Mouse (Mus musculus): Measurements from ENCODE around the gene Msx2. TPM values are rescaled to one million over a fixed set of nuclear protein-coding genes. Genes with fewer than 3 reads are reported as not detected.
A peak's percentile ranks its signal among the peaks of the same experiment; 100 is the strongest.

The Msx2 gene
- 0.38 and 0.47 TPM in 2 replicates for polyA plus RNA-seq (2012; rRNA removed)

DNA sequence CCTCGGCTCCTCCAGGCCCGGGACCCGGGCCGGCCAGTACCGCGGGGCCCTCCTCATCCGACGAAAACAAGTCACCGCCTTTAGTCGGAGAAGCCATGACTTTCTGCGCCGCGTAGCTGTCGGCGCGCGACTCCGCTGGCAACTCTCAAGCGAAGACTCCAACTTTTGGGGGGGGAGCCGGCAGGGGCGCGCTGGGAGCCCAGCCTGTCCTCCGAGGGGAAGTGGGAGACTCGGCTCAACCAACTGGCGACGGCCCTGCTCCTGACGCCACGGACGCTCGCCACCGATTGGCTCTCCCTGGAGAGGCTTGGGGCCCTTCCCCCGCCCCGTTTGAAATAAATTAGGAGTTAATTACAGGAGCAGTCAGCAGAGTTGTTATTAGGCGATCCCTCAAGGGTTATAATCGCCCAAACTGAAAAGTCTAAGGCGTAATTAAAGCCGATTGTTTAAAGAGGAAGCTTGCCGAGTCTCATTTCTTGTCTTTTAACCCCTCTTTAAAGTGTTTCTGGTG is at the start of gene Msx2:
Gene Msx2 (minus strand): TSS at position 461 of the 511 bp plus-strand sequence.
- 0 out of 2 replicates have a peak within 1 kb of the TSS, but pooled peaks have one; percentile 9 for H3K4me3 ChIP-seq (ENCODE audit: insufficient read depth, low read length)
- H3K27ac ChIP-seq (ENCODE audit: insufficient read depth, low read length) = no peak within 1 kb of the TSS
- no peak for TF ChIP-seq CTCF (IDR thresholded peaks at IDR 0.05; ENCODE audit: extremely low read depth, insufficient read depth, low read length)
- no peak for TF ChIP-seq POLR2A (IDR thresholded peaks at IDR 0.05; ENCODE audit: extremely low read depth, insufficient read depth, low read length)
- no peaks in the 10 kb centered on the region for H3K4me1 ChIP-seq (ENCODE audit: control insufficient read depth, insufficient read depth, low read length)

DNA sequence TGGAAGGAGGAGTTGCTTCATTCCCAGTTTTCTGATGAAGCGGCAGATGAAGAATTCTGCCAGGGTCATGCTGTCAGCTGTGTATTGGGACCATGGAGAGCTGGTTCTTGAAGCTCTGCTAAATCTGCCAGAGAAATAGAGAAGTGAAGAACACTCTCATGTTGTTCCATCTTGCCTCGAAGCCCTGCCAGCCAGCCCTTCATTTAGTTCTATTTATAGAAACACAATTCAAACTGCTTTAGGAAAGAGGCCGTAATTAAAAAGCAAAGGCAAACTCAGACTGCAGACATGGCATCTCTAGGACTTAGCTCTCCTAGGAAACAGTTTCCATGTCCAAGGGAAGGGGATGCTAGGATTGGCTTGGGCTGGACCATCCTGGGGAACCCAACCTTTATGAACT is 48.6 kb upstream of the Msx2 start:
- H3K27ac ChIP-seq (ENCODE audit: insufficient read depth, low read length) = no peak overlapping the region
- no peak overlapping the region for H3K4me3 ChIP-seq (ENCODE audit: insufficient read depth, low read length)

DNA sequence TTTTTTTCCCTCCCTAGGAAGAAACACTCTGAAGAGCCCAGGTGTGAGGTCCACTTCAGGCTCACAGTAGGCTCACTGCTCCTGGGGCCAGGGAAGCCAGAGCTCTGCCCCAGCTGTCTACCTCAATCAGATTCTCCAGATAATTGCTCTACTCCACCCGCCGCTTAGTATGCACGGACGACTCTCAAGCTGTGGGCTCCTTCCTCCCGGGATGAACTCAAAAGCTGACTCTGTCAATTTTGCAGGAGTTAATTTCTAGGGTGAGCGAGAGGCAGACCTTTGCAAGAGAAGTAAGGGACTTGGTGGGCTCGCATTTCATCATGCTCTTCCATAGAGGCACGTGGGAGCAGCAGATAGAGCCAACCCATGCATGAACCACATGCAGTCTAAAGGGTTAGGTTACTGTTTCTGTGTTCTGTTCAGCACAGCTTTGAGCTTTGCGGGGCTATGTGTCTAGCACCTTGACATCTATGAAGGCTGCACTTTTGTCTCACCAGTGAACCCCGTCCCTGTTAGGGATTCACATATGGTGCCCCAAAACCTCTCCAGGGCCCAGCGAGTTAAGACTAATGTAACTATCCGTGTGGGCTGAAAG is 47.6 kb upstream of the Msx2 start:
- no peak overlapping the region for H3K4me3 ChIP-seq (ENCODE audit: insufficient read depth, low read length)
- no peaks in the 10 kb centered on the region for H3K4me1 ChIP-seq (ENCODE audit: control insufficient read depth, insufficient read depth, low read length)
- H3K27ac ChIP-seq (ENCODE audit: insufficient read depth, low read length) = no peak overlapping the region
- TF ChIP-seq POLR2A (IDR thresholded peaks at IDR 0.05; ENCODE audit: extremely low read depth, insufficient read depth, low read length) (no peak), CTCF (IDR thresholded peaks at IDR 0.05; ENCODE audit: extremely low read depth, insufficient read depth, low read length) (no peak)

More for the DNA sequence above, 48.6 kb upstream of the Msx2 start:
- no peak for TF ChIP-seq CTCF (IDR thresholded peaks at IDR 0.05; ENCODE audit: extremely low read depth, insufficient read depth, low read length)
- TF ChIP-seq POLR2A (IDR thresholded peaks at IDR 0.05; ENCODE audit: extremely low read depth, insufficient read depth, low read length) = no peak
- H3K4me1 ChIP-seq (ENCODE audit: control insufficient read depth, insufficient read depth, low read length) = no peaks in the 10 kb centered on the region

DNA sequence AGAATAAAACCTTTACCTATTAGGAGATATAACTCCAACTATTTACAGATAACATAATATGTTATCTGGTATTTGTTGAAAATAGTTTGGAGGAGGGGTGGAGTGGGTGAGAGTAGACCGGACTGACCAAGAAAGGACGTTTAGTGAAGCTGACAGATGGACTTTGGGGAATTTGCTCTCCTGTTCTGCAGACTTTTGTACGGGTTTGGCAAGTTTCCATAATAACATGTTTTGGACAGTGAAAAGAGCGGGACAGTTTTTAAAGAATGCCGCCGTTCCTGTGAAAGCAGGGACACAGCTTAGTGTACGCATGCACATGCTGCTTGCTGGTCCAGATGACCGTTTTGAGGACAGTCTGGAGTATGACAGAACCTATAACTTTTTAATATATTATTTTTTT is 46.9 kb upstream of the Msx2 start:
- Histone ChIP-seq H3K27ac (ENCODE audit: insufficient read depth, low read length) (no peak overlapping the region), H3K4me3 (ENCODE audit: insufficient read depth, low read length) (no peak overlapping the region), H3K4me1 (ENCODE audit: control insufficient read depth, insufficient read depth, low read length) (no peaks in the 10 kb centered on the region)
- TF ChIP-seq POLR2A (IDR thresholded peaks at IDR 0.05; ENCODE audit: extremely low read depth, insufficient read depth, low read length) (no peak), CTCF (IDR thresholded peaks at IDR 0.05; ENCODE audit: extremely low read depth, insufficient read depth, low read length) (no peak)

DNA sequence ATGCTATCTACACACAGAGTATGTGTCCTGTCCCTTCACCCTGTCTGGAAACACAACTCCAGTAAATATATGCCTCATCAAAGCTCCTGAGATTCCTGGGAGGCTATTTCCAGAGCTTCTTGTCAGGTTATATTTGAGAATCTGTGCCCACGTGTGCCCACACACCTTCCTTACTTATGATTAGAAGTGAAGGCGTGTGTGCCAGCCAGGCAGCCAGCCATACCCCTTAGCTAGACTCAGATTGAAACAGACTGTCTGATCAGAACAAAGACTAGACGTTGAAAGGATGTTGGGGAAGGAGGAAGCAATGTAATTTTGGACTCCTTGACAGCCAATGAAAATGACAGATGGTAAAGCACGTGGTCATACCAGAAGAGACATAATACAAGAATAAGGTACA is 45.4 kb upstream of the Msx2 start:
- Histone ChIP-seq H3K4me3 (ENCODE audit: insufficient read depth, low read length) (no peak overlapping the region), H3K4me1 (ENCODE audit: control insufficient read depth, insufficient read depth, low read length) (no peaks in the 10 kb centered on the region), H3K27ac (ENCODE audit: insufficient read depth, low read length) (no peak overlapping the region)
- TF ChIP-seq CTCF (IDR thresholded peaks at IDR 0.05; ENCODE audit: extremely low read depth, insufficient read depth, low read length) (no peak), POLR2A (IDR thresholded peaks at IDR 0.05; ENCODE audit: extremely low read depth, insufficient read depth, low read length) (no peak)

DNA sequence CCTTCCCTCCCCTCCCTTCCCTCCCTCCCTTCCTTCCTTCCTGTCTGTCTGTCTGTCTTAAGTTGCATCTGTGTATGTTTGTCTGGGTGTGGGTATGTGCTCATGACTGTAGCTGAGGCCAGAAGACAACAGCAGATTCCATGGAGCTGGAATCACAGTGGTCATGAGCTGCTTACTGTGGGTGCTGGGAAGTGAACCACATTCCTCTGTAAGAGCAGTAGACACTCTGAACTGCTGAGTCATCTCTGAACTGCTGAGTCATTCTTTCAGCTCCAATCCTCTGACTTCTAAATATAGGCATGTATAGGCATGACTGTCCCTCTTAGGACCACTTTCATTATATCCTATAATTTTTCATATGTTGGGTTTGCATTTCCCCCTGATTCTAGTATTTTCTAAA is 41.7 kb upstream of the Msx2 start:
- Histone ChIP-seq H3K4me3 (ENCODE audit: insufficient read depth, low read length) (no peak overlapping the region), H3K4me1 (ENCODE audit: control insufficient read depth, insufficient read depth, low read length) (no peaks in the 10 kb centered on the region), H3K27ac (ENCODE audit: insufficient read depth, low read length) (no peak overlapping the region)
- TF ChIP-seq CTCF (IDR thresholded peaks at IDR 0.05; ENCODE audit: extremely low read depth, insufficient read depth, low read length) (no peak), POLR2A (IDR thresholded peaks at IDR 0.05; ENCODE audit: extremely low read depth, insufficient read depth, low read length) (no peak)

DNA sequence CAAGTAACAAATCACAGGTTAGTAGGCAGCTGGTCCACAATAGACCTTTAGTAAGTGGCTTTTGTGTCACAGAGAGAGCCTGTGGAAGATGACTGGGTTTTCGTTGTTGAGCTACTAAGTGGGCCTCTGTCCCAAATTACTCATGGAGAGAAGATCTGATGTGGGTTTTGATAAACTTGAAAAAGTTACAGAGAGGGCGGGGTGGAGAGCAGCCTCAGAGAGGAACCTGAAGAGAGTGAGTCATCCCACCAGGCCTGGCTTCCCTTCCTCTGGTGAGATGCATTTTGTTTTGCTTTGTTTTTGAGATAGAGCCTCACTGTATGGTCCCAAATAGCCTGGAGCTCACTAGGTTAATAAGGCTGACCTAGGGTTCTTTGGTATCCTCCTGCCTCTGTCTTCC is 38.5 kb upstream of the Msx2 start:
- Histone ChIP-seq H3K4me1 (ENCODE audit: control insufficient read depth, insufficient read depth, low read length) (no peaks in the 10 kb centered on the region), H3K4me3 (ENCODE audit: insufficient read depth, low read length) (no peak overlapping the region), H3K27ac (ENCODE audit: insufficient read depth, low read length) (no peak overlapping the region)
- no peak for TF ChIP-seq POLR2A (IDR thresholded peaks at IDR 0.05; ENCODE audit: extremely low read depth, insufficient read depth, low read length)
- no peak for TF ChIP-seq CTCF (IDR thresholded peaks at IDR 0.05; ENCODE audit: extremely low read depth, insufficient read depth, low read length)

DNA sequence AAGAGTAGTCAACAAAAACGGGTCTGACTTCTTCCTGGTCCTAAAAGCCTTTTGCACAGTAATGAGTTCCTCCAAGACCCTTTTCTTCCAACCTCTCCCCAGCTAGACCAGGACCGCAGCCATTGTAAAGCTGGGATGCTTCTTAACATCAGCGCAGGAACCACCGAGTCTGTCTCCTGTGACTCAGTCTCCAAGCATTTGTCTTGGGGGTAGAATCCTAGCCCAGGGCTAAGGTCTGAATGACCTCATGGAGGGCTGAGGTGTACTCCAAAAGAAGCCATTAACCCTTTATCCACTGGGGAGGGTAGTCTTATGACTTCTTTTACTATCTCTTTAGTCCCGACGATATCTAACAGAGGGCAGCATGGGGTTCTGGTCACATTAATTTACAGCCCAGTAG is 29.5 kb upstream of the Msx2 start:
- no peak overlapping the region for H3K27ac ChIP-seq (ENCODE audit: insufficient read depth, low read length)
- H3K4me3 ChIP-seq (ENCODE audit: insufficient read depth, low read length) = no peak overlapping the region
- TF ChIP-seq POLR2A (IDR thresholded peaks at IDR 0.05; ENCODE audit: extremely low read depth, insufficient read depth, low read length) (no peak), CTCF (IDR thresholded peaks at IDR 0.05; ENCODE audit: extremely low read depth, insufficient read depth, low read length) (no peak)
- H3K4me1 ChIP-seq (ENCODE audit: control insufficient read depth, insufficient read depth, low read length) = 0 out of 2 replicates have a peak, but pooled peaks cover 1% of the 10 kb centered on the region

DNA sequence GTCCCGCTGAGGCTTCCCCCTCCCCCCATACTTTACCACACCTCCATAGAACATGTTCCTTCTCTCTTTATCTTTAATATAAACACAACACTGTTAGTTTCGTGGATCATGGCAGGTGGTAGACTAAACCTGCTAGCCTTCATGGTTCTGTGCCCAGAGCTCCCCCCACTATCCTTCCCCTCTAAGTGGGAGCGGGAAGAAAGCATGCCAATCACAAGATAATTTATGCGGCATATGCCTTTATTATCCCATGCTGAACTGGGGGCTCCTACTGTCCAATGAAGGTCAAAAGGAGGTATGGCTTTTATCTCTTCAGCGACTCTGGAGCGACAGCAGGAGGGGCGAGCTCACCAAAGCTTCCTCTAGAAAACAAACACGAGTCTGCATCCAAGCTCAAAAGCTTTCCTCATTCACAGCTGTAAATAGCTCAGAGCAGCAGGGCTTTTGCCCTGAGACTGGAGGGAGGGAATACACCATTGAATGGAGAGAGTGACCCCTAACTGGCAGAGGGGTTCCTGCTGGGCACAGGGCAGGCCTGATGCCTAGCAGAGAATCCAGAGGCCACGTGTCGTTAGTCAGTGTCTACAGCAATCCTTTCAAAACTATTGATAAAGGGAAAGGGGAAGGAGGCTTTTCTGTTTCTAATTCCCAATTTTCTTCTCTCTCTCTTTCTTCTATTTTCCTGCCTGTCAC is 28.8 kb upstream of the Msx2 start:
- H3K27ac ChIP-seq (ENCODE audit: insufficient read depth, low read length) = no peak overlapping the region
- 0 out of 2 replicates have a peak, but pooled peaks cover 1% of the 10 kb centered on the region for H3K4me1 ChIP-seq (ENCODE audit: control insufficient read depth, insufficient read depth, low read length)
- TF ChIP-seq CTCF (IDR thresholded peaks at IDR 0.05; ENCODE audit: extremely low read depth, insufficient read depth, low read length) = no peak
- no peak for TF ChIP-seq POLR2A (IDR thresholded peaks at IDR 0.05; ENCODE audit: extremely low read depth, insufficient read depth, low read length)
- H3K4me3 ChIP-seq (ENCODE audit: insufficient read depth, low read length) = no peak overlapping the region

DNA sequence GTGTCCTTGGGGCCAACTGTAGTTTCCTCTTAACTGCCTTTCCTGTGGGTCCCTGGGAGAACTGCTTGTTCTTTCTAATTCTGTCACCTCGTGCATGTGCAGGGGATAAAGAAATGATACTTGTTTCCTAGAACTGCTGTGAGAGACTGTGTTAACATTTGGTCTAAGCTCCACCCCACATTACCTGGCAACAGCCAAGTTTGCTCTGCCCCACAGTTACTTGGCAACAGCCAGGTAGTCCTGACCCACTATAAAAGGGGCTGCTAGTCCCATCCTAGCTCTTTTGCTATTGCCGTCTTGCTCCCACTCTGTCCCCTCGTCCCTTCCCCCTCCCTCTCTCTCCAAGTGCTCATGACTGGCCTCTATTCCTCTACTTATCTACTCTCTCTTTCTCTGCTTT is 28.2 kb upstream of the Msx2 start:
- TF ChIP-seq CTCF (IDR thresholded peaks at IDR 0.05; ENCODE audit: extremely low read depth, insufficient read depth, low read length) (no peak), POLR2A (IDR thresholded peaks at IDR 0.05; ENCODE audit: extremely low read depth, insufficient read depth, low read length) (no peak)

More for the DNA sequence above, 28.2 kb upstream of the Msx2 start:
- Histone ChIP-seq H3K4me3 (ENCODE audit: insufficient read depth, low read length) (no peak overlapping the region), H3K4me1 (ENCODE audit: control insufficient read depth, insufficient read depth, low read length) (0 out of 2 replicates have a peak, but pooled peaks cover 1% of the 10 kb centered on the region), H3K27ac (ENCODE audit: insufficient read depth, low read length) (no peak overlapping the region)
